10 mouse cellular contexts compared by ENCODE assay signal in the genomic region with DNA sequence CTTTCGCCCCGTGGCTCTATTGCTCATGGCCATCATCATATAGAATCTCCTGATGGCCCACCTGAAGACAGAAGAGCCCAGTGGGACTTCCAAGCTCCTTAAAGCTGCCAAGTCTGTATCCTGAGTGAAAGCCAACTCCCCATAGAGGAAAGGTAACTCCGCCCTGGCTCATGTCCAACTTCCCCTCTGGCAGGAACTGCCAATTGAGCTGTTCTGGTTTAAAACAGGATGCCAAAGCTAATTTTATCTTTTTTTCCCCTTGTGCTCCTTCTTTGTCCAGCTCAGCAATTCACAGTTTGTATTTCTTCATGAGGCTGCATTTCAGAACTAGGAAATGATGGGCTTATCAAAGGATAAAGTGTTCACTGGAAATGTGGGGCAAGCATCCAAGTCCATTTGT.
DNase-seq lines count a peak whose midpoint lies in the region; ATAC-seq lines count a peak whose summit lies in the region.
"Had no signal": no experiment of that assay in that cellular context is flagged by ENCODE, and none has a peak within 500 bp of the region (broad histone marks: within the 10 kb centered on the region; RNA-seq: fewer than 3 reads in every experiment).

No protein-coding gene starts in this region.

- H3K36me3 ChIP-seq in kidney, embryonic 14.5 days (ENCODE audit: control insufficient read depth, insufficient read depth, low read length): no peaks in the 10 kb centered on the region
- H3K36me3 ChIP-seq: embryonic facial prominence, embryonic 15.5 days had no signal

- no peaks in the 10 kb centered on the region for H3K9me3 ChIP-seq in kidney, embryonic 14.5 days (ENCODE audit: control insufficient read depth, low read length)
- H3K9me3 ChIP-seq: embryonic facial prominence, embryonic 15.5 days had no signal

- DNase-seq in kidney, adult 11 months: peak; percentile 23
- DNase-seq in adrenal gland, postnatal 14 days: peak; percentile 51
- peak; percentile 77 for DNase-seq in cerebellum, adult 11-12 months
- DNase-seq in heart, postnatal 14 days: peak; percentile 31 to 38
- no peak for DNase-seq in layer of hippocampus, postnatal 36 days
- DNase-seq in thymus, postnatal 10 days (ENCODE audit: low spot score in 2 of 2): no peak
- DNase-seq in retina, postnatal 1 day: no peak

- H3K4me2 ChIP-seq in kidney, embryonic 14.5 days (replicated peaks; ENCODE audit: low read depth, low read length): no peak overlapping the region
- H3K4me2 ChIP-seq: embryonic facial prominence, embryonic 15.5 days had no signal

- no peaks in the 10 kb centered on the region for H3K4me1 ChIP-seq in kidney, embryonic 14.5 days (ENCODE audit: control insufficient read depth, insufficient read depth, low read length)
- H3K4me1 ChIP-seq: embryonic facial prominence, embryonic 15.5 days had no signal

- H3K27ac ChIP-seq in kidney, embryonic 14.5 days (ENCODE audit: low read depth, low read length): no peak overlapping the region
- H3K27ac ChIP-seq: embryonic facial prominence, embryonic 15.5 days had no signal

- no peaks in the 10 kb centered on the region for H3K27me3 ChIP-seq in kidney, embryonic 14.5 days (ENCODE audit: control insufficient read depth, insufficient read depth, low read length)
- H3K27me3 ChIP-seq: embryonic facial prominence, embryonic 15.5 days had no signal

- no peak for ATAC-seq in kidney, embryonic 14.5 days (ENCODE audit: low FRiP score, low TSS enrichment)

- intact Hi-C loops in heart, postnatal 14 days (cut with DNase I): no loop called here

- no peak overlapping the region for H3K4me3 ChIP-seq in kidney, embryonic 14.5 days (ENCODE audit: low read length)
- H3K4me3 ChIP-seq: embryonic facial prominence, embryonic 15.5 days; myocyte had no signal

- 77% methylated on average over 3 of the region's 3 CpGs for WGBS in kidney, embryonic 14.5 days

- H3K9ac ChIP-seq in kidney, embryonic 14.5 days (ENCODE audit: low read depth, low read length): no peak overlapping the region
- H3K9ac ChIP-seq: embryonic facial prominence, embryonic 15.5 days had no signal

Comparison
In these comparisons a context has a peak if more than half of its experiments do, and no peak if none do; other contexts are left out.
1. DNase-seq: peak in kidney, adult 11 months (single experiment), adrenal gland, postnatal 14 days (single experiment), cerebellum, adult 11-12 months (single experiment) and heart, postnatal 14 days (2 of 2); none in layer of hippocampus, postnatal 36 days (0 of 2), thymus, postnatal 10 days (0 of 2) and retina, postnatal 1 day (single experiment).